Mouse (Mus musculus): ENCODE data around the gene H2-D1.
"Not testable (repeated sequence)": the region's sequence is repeated elsewhere in the genome, so short reads cannot be mapped to it uniquely, and the experiment has no call there.

H2-D1 gene

DNA sequence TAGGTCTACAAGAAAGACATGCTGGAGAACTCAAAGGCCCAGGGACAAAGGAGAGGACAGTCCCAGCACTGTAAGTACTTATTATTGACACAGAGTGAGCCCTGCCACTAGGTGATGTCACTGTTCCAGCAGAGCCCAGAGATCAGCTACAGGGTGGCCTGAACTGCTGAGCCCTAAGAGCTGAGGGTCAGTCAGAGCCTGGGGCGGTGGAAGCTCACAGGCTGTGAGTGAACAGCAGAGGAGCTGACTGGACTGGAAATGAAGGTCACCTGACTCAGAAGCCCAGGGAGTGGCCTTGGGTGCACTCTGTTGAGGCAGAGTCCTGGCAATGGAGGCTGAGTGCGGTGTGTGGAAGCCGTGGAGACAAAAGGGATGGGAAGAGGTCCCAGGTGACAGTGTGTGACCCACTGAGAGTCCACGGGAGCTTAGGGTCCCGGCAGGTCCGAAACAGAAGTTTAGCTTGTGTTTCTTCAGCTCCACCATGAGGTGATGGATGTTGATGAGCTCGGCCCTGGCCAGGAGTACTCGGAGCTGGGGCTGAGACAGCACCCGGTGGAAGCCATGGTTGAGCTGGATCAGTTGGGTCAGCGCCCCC, 41.3 kb downstream of the H2-D1 start:
- DNase-seq (ENCODE audit: low spot score in 2 of 2) = no peak

- DNase-seq (ENCODE audit: low spot score in 2 of 2) = peak in 1 of 2 experiments; percentile 47
Measured at GRCm38 (mm10) chr17:35304478-35304877, 41.9 kb downstream of the H2-D1 start.

DNA sequence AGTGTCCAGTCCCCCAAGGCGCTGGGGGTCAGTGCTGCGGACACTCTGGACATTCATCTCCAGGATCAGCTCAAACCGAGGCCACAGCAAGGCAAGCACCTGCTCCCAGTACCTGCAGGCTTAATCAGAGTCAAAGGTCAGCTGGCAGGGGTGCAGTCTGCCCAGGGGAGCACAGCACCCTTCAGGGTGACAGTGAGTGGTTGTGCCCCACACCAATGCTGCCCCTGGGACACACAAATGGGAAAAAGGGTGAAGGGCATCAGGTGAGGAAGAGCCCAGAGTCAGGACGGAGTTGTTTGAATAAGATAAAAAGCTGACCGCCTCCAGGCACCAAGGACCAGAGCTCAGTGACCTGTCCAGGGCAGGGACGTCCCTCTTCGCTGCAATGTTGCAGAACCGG, 42.4 kb downstream of the H2-D1 start:
- DNase-seq (ENCODE audit: low spot score in 2 of 2) = not testable (repeated sequence)

Measured in urinary bladder, adult 18-20 months (tissue).